Mouse (Mus musculus) NIH3T3 (cell line): Measurements from ENCODE around the gene Purb.
A peak's percentile ranks its signal among the peaks of the same experiment; 100 is the strongest.
"Not testable (repeated sequence)": the region's sequence is repeated elsewhere in the genome, so short reads cannot be mapped to it uniquely, and the experiment has no call there.

Experiments
- DNase-seq: peaks from one replicate; pipeline ENCODE4 v3.0.0-alpha.2; 2012; ENCODE audit warnings: low read depth

Purb gene

DNA sequence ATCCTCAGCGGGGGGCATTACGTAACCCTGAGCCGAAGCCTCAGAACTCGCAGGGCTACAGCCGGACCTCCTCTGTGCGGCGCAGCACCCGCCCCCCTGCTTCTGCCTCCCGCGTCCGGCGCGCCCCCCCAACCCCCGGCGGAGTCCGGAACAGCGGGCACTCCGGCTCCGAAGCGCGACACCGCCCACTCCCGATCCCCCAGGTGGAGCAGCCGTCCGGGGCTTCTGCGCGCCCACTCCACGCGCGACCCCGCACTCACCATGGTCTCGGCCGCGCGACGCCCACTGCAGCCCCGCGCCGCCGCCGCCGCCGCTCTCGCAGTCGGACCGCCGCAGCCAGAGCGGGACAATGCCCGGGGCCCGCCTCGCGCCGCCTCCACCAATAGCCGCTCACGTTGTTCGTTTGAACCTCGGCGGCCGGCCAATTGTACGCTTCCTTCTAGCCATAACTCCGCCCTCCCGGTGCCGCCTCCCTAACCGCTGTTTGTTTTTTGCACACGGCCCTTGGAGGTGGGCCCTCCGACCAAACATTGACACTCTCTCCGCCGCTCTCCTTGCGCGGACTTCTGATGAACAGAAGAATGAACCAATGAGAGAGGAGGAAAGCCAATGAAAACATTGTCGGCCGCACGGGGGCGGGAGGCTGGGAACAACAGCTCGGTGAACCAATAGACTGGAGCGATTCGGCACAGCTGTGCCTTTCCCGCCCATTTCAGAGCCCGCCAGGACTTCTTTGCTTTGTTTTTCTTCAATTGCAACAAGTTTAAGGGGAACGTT lies 31.5 kb downstream of the Purb start, which contains the start of gene H2afv:
Gene H2afv, minus strand, starts transcription at position 367 of the 777 bp plus-strand sequence.
- DNase-seq: peak; percentile 100

DNA sequence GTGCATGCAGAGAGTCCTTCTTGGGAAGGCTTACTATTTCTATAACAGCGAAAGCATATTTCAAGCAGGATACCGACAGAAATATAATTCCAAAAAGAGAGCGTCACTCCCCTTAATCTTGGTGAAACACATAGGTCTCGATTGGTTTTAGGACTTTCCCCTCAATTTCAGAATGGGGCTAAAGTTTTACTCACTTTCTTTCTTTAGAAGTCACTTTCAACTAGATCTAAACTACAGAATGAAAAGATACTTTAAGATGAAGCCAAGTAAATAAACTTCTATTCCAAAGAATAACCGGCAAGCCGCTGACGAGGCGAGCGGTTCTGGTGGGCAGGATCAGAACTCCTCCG lies 32.0 kb downstream of the Purb start:
- no peak for DNase-seq

DNA sequence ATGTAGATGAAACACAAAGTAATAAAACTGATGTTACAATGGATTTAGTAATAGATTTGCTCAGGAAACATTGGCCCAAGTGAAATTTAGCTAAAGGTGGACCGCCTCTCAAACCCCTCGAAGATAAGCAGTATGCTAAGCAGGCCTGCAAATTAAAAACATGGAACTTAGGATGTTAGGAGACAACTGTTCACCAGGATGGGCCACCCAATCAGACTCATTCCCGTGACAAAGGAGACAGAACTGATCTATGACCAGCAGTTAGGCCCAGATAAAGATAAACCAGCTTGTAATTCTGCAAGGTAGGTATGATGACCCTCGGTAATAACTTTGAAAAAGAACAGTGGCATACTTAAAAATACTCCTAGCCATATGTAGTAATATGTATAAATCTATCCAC lies 32.6 kb downstream of the Purb start:
- no peak for DNase-seq

DNA sequence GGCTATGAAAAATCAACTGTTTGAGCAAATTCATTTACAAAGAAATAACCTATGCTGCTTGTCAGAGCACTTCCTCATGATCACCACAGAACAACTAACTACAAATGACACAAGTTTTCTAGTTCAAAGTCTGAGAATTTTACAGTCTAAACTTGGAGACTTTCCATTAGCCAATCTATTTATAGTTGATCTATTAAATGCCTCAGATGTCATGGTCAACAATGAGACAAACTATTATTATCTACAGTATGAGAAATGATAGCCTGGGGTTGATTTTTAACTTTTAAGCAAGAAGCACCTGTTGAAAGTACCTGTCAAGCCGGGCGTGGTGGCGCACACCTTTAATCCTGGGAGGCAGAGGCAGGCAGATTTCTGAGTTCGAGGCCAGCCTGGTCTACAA lies 33.2 kb downstream of the Purb start:
- no peak for DNase-seq

DNA sequence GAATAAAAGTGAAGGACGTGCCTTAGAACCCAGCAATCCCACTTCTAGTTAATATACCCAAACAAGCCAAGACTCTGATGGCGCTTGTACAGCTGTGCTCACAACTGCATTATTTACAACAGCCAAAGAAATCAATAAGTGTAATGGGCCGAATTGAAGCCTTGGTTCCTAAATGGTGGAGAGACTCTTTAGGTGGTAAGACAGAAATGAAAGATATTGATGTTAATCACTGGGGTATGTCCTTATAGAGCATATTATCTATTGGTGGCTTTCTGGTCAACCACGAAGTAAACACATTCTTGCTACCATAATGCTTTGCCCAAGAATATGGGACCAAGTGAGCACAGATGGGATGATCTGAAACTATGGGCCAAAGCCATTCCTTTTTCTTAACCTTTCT lies 35.5 kb downstream of the Purb start:
- DNase-seq: no peak

DNA sequence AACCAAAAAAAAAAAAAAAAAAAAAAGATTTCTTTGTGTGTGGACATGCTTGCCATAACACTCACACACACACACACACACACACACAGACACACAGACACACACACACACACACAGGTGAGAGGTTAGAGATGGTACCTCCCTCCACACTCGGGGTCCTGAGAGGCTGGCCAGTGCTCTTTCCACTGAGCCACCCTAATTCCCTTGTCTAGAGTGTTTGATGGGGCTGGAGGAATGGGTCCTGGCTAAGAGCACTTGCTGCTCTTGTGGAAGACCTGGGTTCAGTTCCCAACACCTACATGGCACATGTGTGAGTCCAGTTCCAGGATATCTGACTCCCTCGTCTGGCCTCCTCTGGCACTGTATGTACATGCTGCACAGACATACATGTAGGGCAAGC lies 38.0 kb downstream of the Purb start:
- DNase-seq: no peak

DNA sequence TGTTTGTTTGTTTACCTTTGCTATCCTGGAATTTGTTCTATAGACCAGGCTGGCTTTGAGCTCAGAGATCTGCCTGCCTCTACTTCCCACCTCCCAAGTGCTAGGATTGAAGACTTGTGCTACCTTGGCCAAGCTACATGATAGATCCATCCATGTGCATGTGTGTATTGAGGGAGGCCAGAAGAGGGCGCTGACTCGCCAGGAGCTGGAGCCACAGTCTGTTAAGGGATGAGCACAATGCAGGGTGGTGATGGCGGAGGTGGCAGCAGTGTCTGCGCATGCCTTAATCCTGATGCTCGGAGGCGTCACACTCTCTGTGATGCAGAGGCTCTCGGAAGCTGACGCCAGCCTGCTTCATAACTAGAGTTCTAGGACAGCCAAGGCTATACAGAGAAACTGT lies 39.3 kb downstream of the Purb start:
- peak; percentile 61 for DNase-seq

DNA sequence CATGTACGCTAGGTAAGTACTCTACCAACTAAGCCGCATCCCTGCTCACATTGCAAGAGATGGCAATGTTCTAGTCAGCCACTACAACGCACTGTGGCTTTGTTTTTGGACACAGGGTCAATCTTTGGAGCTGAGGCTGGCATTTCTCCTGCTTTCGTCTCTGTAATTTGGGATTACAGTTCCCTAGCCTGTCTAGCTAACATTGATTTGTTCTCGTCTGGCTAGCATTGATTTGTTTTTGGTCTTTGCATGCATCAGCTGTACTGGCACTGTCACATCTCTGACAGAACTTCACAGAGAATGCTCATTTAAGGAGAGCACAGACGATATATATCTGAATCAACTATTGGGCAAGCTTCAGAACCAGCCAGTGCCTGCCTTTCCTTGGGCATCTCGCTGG lies 45.5 kb downstream of the Purb start:
- DNase-seq: no peak

DNA sequence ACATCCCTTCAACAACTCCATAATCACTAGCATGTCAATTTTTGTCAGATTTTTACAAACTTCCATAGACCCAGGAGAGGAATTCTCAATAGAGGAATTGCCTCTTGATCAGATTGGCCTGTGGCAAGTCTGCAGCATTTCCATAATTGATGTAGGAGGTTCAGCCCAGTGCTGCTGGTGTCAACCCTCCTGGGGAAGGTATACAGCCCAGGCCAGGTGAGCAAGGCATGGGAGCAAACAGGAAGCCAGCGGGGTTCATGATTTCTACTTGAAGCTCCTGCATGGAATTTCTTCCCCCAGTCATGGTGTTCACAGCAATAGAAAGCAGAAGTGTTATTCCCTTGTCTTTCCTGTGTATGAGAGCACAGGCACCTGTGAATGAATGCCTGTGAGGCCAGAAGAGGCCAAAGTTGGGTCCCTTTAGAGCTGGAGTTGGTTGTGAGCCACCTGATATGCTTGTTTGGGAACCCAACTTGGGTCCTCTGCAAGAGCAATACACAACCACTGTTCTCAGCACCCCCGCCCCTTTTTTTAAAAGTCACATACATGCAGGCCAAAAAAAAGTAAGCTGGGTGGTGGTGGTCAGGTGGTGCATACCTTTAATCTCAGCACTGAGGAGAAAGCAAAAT lies 54.9 kb downstream of the Purb start:
- no peak for DNase-seq

DNA sequence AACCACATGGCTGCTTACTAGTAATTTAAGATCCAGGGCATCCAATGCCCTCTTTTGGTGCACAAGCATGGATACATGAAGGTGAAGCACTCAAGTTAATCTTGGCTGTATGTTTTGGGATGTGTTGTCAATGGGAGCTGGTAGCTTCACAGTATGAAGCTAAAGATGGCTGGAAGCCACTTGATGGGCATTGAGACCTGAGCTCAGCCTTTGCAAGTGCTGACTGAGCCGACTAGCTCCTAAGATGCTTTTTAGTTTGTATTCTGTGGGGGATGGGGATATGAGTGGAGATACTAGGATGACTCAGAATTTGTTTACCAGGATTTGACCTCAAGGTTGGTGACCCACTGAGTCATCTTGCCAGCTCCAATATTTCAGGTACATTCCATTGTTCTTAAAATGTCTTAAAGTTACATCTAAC lies 55.4 kb downstream of the Purb start:
- DNase-seq: peak; percentile 70

DNA sequence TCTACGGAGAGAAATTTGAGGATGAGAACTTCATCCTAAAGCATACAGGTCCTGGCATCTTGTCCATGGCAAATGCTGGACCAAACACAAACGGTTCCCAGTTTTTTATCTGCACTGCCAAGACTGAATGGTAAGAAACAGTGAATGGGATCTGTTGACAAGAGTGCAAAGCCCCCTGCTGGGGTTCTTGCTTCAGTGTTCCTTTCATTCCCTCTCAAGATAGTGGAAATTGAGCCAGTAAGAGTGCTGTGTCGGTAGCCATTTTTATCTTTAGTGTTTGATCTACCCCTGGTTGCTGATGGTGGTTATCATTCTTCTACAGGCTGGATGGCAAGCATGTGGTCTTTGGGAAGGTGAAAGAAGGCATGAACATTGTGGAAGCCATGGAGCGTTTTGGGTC lies 56.6 kb downstream of the Purb start:
- DNase-seq: not testable (repeated sequence)

DNA sequence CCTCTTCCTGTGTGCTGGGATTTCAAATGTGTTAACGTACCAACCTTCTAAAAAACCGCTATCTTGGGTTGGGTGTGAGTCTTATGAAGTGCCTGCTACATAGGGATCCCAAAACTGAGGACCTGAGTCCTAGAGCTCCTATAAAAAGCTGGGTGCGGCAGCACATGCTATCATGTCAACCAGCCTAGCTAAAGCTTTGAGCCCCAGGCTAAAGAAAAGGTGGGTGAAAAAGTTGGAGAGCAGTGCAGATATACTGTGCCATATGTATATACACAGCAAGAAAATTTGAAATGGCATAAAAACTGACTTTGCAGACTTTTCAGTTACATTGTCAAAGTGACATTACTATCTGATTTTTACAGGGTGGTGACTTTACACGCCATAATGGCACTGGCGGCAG lies 57.0 kb downstream of the Purb start:
- DNase-seq: no peak
